Mouse (Mus musculus): ENCODE data around the gene Mettl17. TPM values are rescaled to one million over a fixed set of nuclear protein-coding genes. Genes with fewer than 3 reads are reported as not detected.

The Mettl17 gene
- polyA plus RNA-seq, 1 experiment: 6.2 TPM

DNA sequence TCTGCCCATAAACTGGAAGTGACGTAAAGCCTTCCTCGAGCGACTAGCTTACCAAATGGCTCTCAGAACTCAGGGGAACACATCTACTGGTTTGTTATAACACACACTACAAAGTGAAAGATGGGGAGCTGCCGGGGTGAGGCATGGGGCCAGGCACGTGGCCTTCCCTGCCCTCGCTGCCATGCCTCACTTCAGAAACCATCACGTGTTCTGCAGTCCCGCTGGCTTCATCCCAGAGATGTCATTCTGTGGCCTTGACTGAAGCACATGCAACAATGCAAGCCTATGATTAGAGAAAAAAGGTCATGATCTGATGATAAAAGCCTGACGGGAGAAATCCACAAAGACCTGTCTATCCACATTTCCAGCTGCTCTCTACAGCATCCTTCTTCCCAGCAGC, 12.9 kb upstream of the Mettl17 start:
- no peaks in the 10 kb centered on the region for H3K9me3 ChIP-seq
- H3K27me3 ChIP-seq (replicated peaks): peaks cover 19% of the 10 kb centered on the region
- no peak overlapping the region for H3K4me3 ChIP-seq (replicated peaks)
- no peak for TF ChIP-seq GATA1 (IDR thresholded peaks at IDR 0.05; ENCODE audit: borderline replicate concordance, low read length)
- TF ChIP-seq FLI1 (IDR thresholded peaks at IDR 0.05; ENCODE audit: low read length): no peak
- H3K36me3 ChIP-seq (replicated peaks; ENCODE audit: low read length): no peaks in the 10 kb centered on the region
- H3K4me1 ChIP-seq: no peaks in the 10 kb centered on the region

- Histone ChIP-seq H3K4me3 (replicated peaks) (no peak overlapping the region), H3K4me1 (no peaks in the 10 kb centered on the region), H3K27me3 (replicated peaks) (peaks cover 13% of the 10 kb centered on the region), H3K36me3 (replicated peaks; ENCODE audit: low read length) (no peaks in the 10 kb centered on the region), H3K9me3 (no peaks in the 10 kb centered on the region)
- TF ChIP-seq FLI1 (IDR thresholded peaks at IDR 0.05; ENCODE audit: low read length) (no peak), GATA1 (IDR thresholded peaks at IDR 0.05; ENCODE audit: borderline replicate concordance, low read length) (no peak)
Measured at GRCm38 (mm10) chr14:51877517-51877916, 7.1 kb upstream of the Mettl17 start.

- H3K4me1 ChIP-seq: peaks cover 9% of the 10 kb centered on the region
- peaks cover 2% of the 10 kb centered on the region for H3K27me3 ChIP-seq (replicated peaks)
- H3K36me3 ChIP-seq (replicated peaks; ENCODE audit: low read length): peaks cover 17% of the 10 kb centered on the region
- H3K4me3 ChIP-seq (replicated peaks): peak overlapping the region; percentile 95
- no peaks in the 10 kb centered on the region for H3K9me3 ChIP-seq
- TF ChIP-seq FLI1 (IDR thresholded peaks at IDR 0.05; ENCODE audit: low read length): no peak
- no peak for TF ChIP-seq GATA1 (IDR thresholded peaks at IDR 0.05; ENCODE audit: borderline replicate concordance, low read length)
Measured at GRCm38 (mm10) chr14:51883527-51884030, 1.1 kb upstream of the Mettl17 start.

DNA sequence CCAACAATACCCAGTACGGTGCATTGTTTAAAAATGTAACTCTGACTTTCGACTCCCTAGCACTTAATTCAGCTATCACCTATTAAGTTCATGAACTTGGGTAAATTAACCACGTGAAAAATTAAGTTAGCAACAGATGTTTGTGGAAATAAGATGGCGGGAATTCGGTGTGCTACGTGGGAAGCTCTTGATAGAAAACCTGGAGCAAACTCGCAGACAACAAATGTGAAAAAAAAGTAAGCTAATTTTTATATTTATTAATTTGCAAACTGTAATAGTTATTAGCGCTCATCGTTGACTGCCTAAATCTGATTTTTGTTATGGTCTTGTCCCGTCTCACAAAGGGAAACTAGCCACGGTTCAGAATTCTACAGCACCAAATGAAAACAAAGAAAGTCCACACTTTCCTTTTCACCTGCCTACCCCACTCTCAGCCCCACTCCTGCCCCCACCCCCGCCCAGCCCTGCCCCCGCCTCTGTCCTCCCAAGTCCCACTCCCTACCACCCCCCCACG, 554 bp upstream of the Mettl17 start:
- H3K9me3 ChIP-seq: no peaks in the 10 kb centered on the region
- peaks cover 22% of the 10 kb centered on the region for H3K36me3 ChIP-seq (replicated peaks; ENCODE audit: low read length)
- H3K4me3 ChIP-seq (replicated peaks): peak overlapping the region; percentile 95
- TF ChIP-seq FLI1 (IDR thresholded peaks at IDR 0.05; ENCODE audit: low read length) (no peak), GATA1 (IDR thresholded peaks at IDR 0.05; ENCODE audit: borderline replicate concordance, low read length) (no peak)
- peaks cover 2% of the 10 kb centered on the region for H3K27me3 ChIP-seq (replicated peaks)
- peaks cover 9% of the 10 kb centered on the region for H3K4me1 ChIP-seq

GRCm38 (mm10) chr14:51886051-51886450, 1.4 kb downstream of the Mettl17 start:
- Histone ChIP-seq H3K4me1 (peaks cover 9% of the 10 kb centered on the region), H3K36me3 (replicated peaks; ENCODE audit: low read length) (peaks cover 40% of the 10 kb centered on the region), H3K27me3 (replicated peaks) (peaks cover 2% of the 10 kb centered on the region), H3K4me3 (replicated peaks) (no peak overlapping the region), H3K9me3 (no peaks in the 10 kb centered on the region)
- no peak for TF ChIP-seq GATA1 (IDR thresholded peaks at IDR 0.05; ENCODE audit: borderline replicate concordance, low read length)
- no peak for TF ChIP-seq FLI1 (IDR thresholded peaks at IDR 0.05; ENCODE audit: low read length)

DNA sequence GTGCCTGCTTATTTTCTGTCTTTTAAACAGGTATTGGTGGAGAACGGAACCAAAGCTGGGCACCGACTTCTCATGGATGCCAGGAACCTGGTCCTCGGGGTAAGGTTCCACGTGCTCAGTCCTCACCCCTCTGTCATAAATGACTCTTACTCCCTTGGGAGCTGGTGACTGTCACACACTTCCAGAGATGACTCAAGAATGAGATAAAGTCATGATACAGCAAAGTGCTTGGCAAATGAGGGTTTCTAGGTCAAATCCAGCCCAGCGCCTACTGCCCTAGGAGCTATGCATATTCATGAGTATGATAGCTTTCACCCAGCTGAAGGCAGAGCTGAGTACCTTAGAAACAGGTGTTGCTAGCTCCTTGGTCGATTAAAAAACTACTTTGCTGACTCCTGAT, 5.2 kb downstream of the Mettl17 start:
- H3K4me3 ChIP-seq (replicated peaks): no peak overlapping the region
- TF ChIP-seq FLI1 (IDR thresholded peaks at IDR 0.05; ENCODE audit: low read length) (no peak), GATA1 (IDR thresholded peaks at IDR 0.05; ENCODE audit: borderline replicate concordance, low read length) (no peak)
- no peaks in the 10 kb centered on the region for H3K9me3 ChIP-seq
- H3K27me3 ChIP-seq (replicated peaks): peaks cover 1% of the 10 kb centered on the region
- peaks cover 20% of the 10 kb centered on the region for H3K4me1 ChIP-seq
- H3K36me3 ChIP-seq (replicated peaks; ENCODE audit: low read length): peaks cover 53% of the 10 kb centered on the region

GRCm38 (mm10) chr14:51892191-51892939, 7.7 kb downstream of the Mettl17 start, which contains the start of gene Slc39a2:
Slc39a2 (plus strand) TSS chr14:51892889.
- no peaks in the 10 kb centered on the region for H3K9me3 ChIP-seq
- TF ChIP-seq FLI1 (IDR thresholded peaks at IDR 0.05; ENCODE audit: low read length) (no peak), GATA1 (IDR thresholded peaks at IDR 0.05; ENCODE audit: borderline replicate concordance, low read length) (no peak)
- H3K27me3 ChIP-seq (replicated peaks): no peaks in the 10 kb centered on the region
- H3K4me3 ChIP-seq (replicated peaks): no peak within 1 kb of the TSS
- peaks cover 45% of the 10 kb centered on the region for H3K36me3 ChIP-seq (replicated peaks; ENCODE audit: low read length)
- H3K4me1 ChIP-seq: peaks cover 18% of the 10 kb centered on the region

DNA sequence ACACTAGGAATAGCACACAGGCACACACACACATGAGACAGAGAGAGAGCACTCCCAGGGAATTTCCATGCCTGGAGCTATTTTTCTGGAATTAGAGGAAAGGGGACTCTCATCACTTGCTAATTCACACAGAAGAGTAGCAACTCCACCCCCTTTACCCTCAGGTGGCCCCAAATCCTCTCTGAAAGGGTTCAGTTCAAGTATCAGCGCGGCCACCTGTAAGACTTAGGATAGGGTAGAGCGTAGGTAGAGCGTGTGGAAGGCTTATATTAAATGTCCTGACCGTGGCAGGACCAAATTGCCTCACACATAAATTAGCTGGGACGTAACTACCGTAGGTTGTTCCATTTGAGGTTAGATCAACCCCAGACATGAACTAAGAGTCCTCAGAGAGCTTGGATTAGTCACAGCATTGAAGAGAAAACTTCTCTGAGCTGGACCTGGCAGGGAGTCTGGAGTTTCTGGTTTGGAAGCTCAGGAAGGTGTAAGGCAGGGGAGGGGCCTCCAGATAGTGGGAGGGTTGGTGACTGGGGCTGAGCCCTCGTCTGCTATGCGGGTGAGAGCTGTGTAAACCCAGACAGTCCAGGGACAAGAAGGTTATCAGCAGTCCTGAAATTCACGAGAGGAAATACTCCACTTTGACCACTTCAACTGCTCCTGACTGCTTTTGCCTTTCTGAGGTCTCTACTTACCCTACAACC, 8.6 kb downstream of the Mettl17 start:
- no peaks in the 10 kb centered on the region for H3K27me3 ChIP-seq (replicated peaks)
- peaks cover 18% of the 10 kb centered on the region for H3K4me1 ChIP-seq
- H3K36me3 ChIP-seq (replicated peaks; ENCODE audit: low read length): peaks cover 40% of the 10 kb centered on the region
- H3K9me3 ChIP-seq: no peaks in the 10 kb centered on the region
- no peak overlapping the region for H3K4me3 ChIP-seq (replicated peaks)
- TF ChIP-seq FLI1 (IDR thresholded peaks at IDR 0.05; ENCODE audit: low read length): no peak
- no peak for TF ChIP-seq GATA1 (IDR thresholded peaks at IDR 0.05; ENCODE audit: borderline replicate concordance, low read length)

DNA sequence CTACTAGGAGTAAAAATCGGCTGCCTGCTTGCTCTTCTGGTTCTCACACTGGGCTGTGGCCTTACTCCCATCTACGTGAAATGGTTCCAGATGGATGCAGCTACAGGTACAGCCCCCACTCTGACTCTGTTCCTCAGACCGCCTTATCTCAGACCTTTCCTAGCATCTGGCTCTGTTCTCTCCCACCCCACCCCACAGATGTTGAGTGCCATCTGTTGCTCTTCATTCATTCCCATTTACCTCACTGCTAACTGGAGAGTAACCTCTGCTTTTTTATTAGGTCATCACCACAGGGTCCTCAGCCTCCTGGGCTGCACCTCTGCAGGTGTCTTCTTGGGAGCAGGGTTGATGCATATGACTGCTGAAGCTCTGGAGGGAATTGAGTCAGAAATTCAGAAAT, 9.2 kb downstream of the Mettl17 start:
- H3K27me3 ChIP-seq (replicated peaks): no peaks in the 10 kb centered on the region
- no peaks in the 10 kb centered on the region for H3K9me3 ChIP-seq
- H3K4me1 ChIP-seq: peaks cover 18% of the 10 kb centered on the region
- TF ChIP-seq FLI1 (IDR thresholded peaks at IDR 0.05; ENCODE audit: low read length) (no peak), GATA1 (IDR thresholded peaks at IDR 0.05; ENCODE audit: borderline replicate concordance, low read length) (no peak)
- peaks cover 34% of the 10 kb centered on the region for H3K36me3 ChIP-seq (replicated peaks; ENCODE audit: low read length)
- H3K4me3 ChIP-seq (replicated peaks): no peak overlapping the region

DNA sequence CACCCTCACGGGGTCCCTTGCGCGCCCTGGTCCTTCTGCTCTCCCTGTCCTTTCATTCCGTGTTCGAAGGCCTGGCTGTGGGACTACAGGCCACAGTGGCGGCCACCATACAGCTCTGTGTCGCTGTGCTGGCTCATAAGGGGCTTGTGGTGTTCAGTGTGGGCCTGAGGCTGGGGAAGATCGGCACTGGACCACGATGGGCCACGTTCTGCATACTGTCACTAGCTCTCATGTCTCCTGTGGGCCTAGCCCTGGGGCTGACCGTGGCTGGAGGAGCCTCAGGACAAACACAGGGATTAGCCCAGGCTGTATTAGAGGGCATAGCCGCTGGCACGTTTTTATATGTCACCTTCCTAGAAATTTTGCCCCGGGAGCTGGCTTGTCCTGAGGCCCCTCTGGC, 10.4 kb downstream of the Mettl17 start:
- Histone ChIP-seq H3K9me3 (no peaks in the 10 kb centered on the region), H3K36me3 (replicated peaks; ENCODE audit: low read length) (peaks cover 21% of the 10 kb centered on the region), H3K27me3 (replicated peaks) (no peaks in the 10 kb centered on the region), H3K4me3 (replicated peaks) (no peak overlapping the region), H3K4me1 (peaks cover 18% of the 10 kb centered on the region)
- no peak for TF ChIP-seq GATA1 (IDR thresholded peaks at IDR 0.05; ENCODE audit: borderline replicate concordance, low read length)
- TF ChIP-seq FLI1 (IDR thresholded peaks at IDR 0.05; ENCODE audit: low read length): no peak
